Mouse (Mus musculus) urinary bladder, postnatal 36 days (tissue): ENCODE data around the gene Sec14l1.
A peak's percentile ranks its signal among the peaks of the same experiment; 100 is the strongest.

Source experiments
- DNase-seq, 2 experiments: peaks; one replicate each; pipeline ENCODE4 v3.0.0; 2022; ENCODE audit warnings: low spot score in 2 of 2, mixed read lengths in 1 of 2

Sec14l1 gene

DNA sequence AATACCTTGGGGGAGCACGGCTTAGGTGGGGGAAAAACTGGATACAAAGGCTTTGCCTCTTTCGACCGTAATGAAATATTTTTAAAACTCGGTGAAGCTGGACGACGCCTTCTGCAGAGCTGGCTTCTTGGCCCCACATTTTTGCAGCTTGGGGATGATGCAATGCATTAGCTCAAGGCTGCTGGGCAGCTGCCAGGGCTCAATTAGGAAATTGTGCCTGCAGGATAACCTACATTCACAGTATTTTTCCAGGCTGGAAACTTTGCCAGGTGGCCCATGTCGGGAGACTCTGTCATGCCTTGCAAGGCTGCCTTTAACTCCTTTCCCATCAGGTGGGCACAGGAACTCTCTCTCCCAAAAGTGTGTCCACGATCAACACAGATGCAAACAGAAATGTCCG lies 6.4 kb upstream of the Sec14l1 start:
- peak; percentile 62 to 87 for DNase-seq

DNA sequence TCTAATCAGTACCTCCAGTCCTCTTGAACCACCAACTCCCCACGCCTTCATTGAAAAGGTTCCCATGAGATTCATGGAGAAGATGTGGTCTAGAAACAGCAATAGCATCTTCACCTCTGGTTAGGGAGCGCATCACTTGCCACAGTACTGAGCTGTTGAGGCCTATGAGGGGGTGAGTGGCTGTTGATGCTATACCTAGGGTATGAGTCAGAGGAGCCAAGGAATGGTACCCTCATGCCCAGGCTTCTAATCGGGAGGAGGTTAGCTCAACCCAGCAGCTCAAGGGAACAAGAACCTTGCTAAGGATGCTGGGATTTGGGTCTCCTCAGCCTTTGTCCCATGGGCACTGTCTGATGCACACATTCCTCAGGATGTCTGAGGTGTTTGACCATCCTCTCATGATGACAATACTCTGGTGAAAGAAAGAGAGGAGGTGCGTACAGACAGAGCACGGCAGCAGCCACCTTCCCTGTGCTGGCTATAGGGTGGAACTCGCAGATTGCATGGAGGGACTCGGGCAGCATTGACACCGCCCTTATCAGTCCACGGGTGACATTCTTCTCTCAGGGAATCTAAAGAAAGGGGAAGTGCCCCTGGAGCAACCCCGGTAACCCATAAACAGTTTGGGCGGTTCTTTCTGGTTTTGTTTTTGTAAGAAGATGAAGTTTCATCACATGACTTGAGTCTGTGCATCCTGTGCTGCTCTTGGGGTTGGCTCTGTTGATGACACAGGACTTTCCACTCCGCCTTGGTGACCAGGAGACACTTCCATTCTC lies 5.6 kb upstream of the Sec14l1 start:
- DNase-seq = no peak

DNA sequence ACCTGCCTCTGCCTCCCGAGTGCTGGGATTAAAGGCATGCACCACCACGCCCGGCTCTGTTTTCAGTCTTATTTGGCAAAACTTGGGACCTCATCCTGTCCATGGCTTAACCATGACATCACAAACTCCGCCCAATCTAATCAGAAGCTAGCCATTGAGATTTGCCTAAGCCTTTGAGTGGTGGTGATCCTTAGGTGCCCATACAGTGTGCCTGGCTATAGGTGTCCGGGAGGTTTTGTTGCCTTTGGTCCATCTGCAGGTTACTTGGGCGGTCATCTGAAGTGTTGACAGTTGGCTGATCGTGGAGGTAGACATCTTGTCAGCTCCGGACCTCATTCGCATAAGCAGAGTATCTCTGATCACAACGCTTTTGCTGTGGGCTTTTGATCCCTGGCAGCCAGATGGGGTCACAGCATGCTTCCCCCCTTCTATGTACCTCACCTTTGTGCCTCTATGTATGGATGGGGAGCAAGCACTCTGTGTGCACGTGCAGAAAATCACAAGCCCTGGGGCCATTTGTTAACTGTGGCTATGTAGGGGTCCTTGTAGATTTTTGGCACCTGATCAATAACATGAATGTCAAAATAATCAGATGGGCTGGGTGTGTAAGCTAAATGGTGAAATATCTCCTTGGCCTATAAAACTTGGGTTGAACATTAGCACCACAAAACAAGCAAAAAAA lies 2.9 kb upstream of the Sec14l1 start:
- no peak for DNase-seq

DNA sequence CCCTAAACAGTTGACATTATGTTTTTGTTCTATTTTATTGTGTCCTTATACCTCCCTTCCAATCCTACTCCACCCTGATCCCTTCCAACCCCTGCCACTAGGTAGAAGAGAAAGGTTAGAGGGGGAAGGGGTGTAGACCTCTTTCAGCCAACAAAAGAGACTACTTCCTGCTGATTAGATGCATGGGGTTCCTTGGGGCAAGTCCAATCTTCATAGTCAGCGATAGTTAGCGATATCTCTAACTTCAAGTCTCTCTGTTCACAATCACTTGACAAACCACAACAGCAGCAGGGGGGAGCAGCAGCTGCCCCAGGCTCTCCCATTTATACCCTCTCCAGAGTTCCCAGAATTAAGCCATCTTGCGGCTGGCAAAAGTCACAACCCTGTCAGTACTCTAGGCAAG lies 2.3 kb upstream of the Sec14l1 start:
- no peak for DNase-seq

DNA sequence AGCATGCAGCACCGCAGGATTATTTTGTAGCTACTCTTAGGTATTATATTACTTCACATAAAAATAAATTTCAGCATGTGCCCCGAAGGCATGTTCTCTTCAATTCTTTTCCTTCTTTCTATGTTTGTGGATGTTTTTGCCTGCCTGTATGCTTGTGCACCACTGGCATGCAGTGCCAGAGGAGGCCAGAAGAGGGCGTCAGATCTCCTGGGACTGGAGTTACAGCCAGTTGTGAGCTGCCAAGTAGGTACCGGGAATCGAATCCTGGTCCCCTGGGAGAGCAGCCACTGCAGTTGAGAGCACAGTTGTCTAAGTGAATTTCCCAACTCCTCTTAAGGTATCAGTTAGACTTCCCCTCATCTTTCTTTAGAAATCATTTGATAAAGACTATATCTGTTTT lies 1.6 kb upstream of the Sec14l1 start:
- no peak for DNase-seq

DNA sequence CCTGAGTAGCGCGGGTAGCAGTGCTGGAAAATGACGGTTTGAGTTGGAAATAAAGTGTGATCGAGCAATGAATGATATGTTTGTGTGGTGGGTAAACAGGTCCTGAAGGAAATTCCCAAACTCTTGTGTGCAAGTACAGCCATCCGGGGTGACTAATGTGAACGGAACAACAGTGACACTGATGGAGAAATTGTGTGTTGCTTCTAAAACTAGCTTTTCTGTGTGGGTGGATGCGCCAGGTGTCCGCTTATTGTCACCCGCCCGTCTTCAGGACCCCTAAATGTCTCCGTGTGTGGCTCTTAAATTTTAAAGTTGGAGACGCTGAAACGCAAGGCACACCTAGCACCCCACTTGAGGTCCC lies 757 bp upstream of the Sec14l1 start:
- no peak for DNase-seq

DNA sequence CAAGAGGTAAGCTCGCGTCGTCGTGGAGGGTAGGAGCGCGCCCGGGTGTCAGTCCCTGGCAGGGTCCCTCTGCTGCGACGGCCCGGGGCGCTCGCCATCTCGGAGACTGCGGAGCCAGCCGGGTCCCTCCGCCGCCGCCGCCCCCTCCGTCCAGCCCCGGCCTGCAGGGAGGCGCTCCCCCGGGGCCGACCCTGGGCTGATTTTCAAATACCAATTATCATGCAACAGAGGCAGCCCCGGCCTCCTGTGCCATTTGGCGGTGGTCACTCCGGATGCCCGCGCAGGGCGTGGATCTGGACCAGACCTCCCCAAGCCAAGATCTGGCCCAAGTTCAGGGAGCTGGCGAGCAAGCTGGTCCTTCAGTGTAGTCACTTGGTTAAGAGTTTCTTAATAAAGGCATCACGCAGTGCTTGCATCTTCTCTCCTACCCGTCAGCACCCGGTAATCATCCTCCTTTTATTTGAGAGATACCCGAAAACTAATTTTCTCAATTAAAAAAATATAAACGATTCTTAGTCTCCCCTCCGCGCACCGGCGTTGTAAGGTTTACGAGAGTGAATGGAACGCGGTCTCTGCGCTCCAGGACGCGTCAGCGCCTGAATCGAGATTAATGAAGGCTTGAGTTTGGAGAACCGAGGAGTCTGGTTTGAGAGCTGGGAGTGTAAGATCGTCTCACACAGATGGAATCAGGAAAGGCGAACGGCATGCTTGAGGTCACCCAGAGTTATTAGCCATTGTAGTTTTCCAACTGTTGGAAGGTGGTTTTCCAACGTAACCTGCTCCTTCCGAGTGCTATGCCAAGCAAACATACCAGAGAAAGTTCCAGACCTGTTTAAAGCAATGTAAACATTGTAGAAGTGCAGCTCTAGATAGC lies 615 bp downstream of the Sec14l1 start:
- peak in 1 of 2 experiments; percentile 76 for DNase-seq

DNA sequence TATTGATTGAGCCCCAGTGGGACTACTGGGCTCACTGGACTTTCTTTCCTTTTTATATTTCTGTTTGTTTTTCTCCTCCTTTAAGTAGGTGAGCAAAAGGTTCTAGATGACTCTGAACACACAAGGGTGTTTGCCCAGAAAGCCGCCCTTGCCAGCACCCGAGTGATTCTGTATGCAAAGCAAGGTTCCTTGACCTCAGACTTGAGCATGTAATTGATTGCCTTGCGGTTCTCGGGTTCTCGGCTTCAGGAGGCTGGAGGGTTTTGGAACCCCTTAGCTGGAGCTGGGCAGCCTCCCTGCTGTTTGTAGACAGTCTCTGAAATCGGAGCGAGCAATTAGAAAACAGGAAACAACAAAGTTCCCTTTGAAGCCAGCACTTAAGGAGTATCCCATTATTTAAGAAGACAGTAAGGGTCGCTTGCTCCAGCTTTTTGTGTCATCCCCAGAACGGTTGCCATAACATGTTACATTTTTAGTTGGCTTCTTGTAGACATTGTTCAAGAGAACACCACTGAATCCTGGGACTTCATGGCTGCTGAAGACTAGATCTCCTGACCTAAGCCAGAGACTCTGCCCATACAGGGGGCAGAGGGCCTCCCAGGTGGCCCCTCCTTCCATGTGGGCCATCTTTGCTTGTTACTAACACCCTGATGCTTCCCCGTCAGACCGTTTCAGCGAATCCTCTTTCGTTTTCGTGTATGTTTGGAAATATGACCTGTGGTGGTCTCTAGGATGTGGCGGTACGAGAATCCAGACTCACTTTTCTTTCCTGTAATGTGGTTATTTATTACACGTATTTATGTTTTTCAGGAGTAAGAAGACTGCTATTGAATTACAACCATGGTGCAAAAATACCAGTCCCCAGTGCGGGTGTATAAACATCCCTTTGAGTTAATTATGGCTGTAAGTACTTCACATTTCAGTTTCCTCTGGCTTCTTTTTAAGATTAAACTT lies 1.7 kb downstream of the Sec14l1 start:
- no peak for DNase-seq

DNA sequence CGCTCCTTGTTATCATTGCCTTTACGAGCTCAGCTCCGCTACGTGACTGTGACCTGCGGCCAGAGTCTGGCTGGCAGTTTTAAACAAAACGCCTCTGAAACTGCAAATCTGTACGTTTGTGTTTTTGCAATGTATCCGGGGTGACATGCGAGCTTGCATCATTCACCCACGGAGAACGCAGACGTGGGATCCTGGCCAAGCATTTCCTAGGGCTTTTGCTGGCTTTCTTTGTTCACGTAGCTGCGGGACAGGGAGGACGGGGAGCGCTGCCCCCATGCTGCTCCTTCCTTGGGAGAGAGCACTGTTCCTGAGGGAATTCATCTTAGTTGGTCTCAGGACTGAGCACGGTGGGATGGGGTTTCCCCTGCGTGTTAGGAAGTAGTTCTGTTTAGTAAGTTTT lies 2.4 kb downstream of the Sec14l1 start:
- DNase-seq = no peak

DNA sequence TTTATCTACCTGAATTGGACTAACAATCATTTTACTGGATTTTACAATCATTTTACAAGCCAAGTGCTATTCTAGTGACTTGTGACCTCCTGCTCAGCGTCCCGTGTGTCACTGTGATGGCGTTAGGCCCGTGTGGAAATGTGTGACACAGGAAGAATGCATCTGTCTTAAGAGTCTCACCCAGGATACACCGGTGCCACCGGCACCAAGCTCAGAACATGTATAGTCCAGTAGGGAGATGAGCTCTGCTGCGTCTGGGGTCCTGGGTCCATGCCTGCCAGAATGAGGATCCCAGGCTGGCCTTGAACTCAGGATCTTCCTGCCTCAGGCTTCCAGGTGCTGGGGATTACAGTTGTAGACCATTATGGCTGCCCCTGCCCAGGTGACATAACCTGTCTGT lies 2.8 kb downstream of the Sec14l1 start:
- no peak for DNase-seq

DNA sequence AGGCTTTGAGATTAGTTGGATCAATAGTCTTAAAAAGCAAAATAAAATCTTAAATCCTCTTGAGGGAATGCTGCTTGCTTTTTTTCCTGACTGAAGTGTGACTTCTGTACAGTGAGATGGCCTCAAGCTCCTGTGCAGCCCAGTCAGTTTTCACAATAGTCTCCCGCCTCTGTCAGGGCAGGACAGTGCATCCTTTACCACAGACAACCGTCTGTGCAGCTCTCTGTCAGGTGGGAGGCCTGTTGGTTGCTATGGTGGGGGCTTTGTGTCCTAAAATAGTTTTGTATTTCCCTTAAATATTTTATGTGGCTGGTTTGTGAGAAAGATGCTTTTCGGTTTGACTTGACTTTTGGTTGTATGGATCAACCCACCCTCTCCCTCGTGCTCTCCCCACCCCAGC lies 3.3 kb downstream of the Sec14l1 start:
- DNase-seq = no peak

DNA sequence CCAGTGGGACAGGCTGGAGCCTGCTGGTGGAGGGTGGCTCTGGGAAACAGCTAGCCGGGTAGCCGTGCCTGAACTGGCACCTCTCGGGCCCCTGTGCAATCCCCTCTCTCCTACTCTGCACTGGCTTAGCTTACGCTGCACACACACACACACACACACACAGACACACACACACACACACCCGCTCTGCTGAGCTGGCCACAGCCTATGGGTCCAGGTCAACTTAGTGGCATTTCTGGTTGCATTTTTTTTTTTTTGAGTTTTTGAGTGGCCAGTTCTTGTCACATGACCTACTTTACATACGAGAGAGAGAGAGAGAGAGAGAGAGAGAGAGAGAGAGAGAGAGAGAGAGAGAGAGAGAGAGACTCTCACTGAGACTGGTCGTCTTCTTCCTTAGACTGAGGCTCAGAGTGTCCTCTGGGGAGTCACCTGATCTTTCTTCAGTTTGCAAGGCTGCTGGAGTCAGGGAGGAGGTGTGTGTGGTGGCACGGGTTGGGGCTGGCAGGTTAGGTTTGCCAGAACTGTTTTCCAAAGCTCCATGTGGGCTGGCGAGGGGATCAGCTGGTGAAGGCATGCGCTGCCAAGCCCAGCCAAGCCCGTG lies 3.9 kb downstream of the Sec14l1 start:
- no peak for DNase-seq

DNA sequence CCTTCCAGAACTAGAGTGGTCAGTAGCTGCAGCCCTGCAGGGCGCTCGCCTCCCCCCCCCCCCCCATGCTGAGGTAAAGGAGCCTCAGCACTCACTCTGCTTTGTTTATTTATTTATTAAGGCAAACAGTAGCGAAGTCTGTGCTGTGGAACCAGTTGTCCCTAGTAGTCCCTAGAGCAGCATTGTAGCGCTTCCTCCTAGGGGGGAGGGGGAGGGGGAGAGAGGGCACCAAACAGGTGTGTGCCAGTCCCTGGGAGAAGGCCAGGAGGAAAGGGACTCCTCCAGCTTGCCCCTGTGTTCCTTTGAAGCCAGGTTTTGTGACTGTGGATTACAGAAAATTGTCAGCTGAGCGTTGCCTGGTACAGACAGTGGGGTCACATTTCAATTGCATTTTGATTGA lies 4.8 kb downstream of the Sec14l1 start:
- no peak for DNase-seq

DNA sequence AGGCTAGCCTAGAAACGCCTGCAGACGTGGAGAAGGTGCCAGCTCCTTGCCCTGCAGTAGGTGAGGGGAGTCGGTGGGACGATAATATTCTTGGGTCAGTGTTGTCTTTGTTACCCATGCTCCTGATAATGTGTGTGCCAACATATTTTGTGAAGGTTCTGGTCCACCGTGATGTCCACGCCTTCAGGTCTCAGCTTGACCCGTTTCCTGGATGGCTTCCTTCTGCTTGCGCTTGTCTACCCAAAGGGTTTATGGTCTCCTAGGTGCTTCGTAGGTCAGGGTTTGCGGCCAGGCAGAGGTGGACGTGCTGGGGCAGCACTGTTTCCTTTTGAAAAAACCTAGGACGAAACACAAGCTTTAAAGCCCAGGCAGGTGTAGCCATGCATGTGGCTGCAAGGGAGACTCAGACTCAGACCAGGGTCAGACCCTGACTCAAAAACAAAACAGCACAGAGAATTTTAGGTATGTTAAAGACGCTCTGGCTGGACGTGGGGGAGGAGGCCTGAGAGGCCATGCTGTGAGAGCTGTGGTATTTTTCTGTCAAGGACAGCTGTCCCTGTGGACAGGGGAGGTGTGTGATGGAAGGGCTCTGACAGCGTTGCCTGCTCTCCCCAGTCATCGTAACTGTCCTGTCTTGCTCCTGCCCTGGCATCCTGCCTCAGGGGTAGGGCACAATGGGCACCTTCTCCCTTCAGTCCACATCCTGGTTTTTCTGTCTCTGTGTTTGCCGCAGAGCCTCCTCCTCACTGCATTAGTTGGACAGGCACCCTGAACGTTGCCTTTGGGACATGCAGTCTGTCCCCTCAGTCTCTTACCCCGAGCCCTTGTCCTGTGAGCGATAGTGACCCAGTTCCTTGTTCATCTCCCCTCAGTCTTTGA lies 5.6 kb downstream of the Sec14l1 start:
- DNase-seq = no peak

DNA sequence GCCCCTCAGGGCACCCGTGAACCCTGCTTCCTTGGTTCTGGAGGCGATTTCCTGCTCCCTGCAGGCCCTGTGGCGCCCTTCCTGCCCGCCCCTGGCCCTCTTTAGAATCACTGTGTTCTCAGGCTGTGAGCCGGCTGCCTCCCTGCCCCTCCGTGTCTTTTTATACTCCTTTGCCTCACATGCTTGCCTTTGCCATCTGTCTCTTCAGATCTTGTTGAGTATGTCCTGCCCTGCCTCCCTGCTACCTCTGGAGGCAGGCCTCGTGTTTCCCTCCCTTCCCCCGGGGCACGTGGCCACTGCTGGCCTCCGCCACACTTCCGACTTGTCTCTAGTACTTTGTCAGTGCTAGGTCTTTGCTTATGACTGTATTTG lies 6.2 kb downstream of the Sec14l1 start:
- DNase-seq = no peak

DNA sequence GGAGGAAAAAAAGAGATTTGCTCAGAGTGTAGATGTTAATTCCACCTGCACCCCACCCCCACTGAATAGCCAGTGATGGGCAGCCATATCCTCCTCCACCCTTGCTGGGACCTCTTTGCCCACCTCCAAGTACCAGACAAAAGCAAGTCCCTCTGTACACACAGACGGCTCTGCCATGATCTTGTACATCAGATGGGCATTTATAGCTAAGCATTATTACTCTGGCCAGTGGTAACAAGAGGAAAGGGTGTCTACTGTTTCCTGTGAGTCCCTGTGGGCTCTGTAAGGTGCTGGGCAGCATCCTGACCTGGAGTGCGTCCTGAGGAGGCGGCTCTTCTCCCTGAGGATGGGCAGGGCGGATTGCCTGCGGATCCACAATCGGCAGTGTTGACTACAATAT lies 7.0 kb downstream of the Sec14l1 start:
- no peak for DNase-seq

DNA sequence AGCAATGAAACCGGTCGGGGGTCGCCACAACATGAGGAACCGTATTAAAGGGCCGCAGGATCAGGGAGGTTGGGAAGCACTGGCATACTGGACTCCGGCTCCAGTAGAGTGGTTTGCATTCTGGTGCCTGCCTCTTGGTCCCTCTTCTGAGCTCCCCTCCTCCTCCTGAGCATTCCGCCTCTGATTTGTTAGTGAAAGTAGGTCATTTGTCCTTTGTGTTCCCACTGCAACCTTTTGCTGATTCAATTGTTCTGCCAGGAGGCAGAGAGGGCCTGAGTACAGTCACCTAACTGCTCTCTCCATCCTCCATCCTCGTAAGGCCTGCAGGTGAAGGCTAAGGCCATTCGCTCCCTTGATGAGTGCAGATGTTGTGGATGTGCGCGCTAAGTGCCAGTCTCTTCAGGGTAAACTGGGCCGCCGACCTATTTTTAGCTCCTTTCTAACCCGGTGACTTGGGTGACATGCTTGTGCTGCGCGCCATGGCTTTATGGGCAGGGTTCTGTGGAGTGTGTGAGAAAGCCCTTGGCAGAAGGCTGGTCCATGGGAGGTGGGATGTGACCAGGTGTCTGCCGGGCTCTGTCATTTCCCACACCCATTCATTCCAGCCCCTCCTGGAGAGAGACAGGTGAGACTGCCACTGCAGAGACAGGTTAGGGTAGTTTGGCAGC lies 8.6 kb downstream of the Sec14l1 start:
- no peak for DNase-seq

DNA sequence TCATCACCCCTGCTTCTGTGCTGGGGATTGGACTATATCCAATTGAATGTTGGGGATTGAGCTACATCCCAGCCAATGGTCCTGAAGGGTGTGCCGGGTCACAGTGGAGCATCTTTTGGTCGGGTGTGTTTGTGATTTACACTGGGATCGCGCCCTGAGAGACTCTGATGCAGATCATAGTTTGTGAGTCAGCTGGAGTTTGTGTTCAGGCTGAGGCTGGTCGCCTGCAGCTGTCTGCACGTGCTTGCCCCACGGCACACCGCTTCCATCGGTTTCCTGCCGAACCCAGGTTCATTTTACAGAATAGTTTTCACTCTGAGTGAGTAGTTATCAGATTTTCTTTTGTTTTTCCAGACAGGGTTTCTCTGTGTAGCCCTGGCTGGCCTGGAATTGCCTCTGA lies 9.6 kb downstream of the Sec14l1 start:
- DNase-seq = no peak

DNA sequence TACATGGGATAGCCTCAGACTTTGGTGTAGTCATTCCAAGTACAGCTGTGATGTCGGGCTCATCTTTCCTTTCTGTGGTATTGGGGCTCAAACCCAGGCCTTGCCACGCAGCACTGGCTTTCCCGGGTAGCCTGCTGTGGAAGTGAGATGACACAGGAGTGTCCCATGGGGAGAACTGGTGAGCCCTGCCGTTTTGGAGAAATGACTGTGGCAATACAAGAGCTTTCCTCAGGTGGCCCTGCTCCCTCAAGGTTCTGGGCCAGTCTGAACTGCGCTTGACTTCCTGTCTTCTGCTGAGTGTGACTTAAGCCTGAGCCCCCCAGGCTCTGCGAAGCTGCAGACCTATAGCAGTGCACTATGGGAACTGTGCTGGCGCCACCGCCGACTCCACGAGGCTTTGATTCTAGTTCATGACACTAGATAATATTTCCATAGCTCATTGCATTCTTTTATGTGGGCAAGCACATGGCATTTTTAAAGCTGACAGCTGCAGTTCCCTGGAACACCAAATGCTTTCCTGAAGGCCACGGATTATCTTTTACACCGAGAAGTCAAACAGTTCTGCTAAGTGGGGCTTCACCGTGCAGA lies 12.4 kb downstream of the Sec14l1 start:
- no peak for DNase-seq
